Mouse (Mus musculus) left cerebral cortex, adult 18-20 months (tissue): Measurements from ENCODE around the gene Pnkd. TPM values are rescaled to one million over a fixed set of nuclear protein-coding genes. Genes with fewer than 3 reads are reported as not detected.

Experiments used
- DNase-seq, 2 experiments: peaks; one replicate each; pipeline ENCODE4 v3.0.0; 2021 to 2022; ENCODE audit warnings: low spot score in 2 of 2, mixed read lengths in 1 of 2
- long read RNA-seq, 2 experiments: library from polyadenylated mRNA; stranded (forward); transcript quantifications; one replicate each; pipeline ENCODE4 v2.0.0; 2021
- total RNA-seq, 2 experiments: library from RNA; stranded (reverse); gene quantifications; 2 replicates each; pipeline ENCODE4 v1.2.3; 2021

Pnkd gene
- total RNA-seq, result 100 to 1,000 TPM; 179 TPM
- long read RNA-seq, experiment 1, transcript Pnkd-202 (9 exons, 2,859 nt), result minor isoform, 41 of 269 reads
- long read RNA-seq, experiment 1, transcript Pnkd-204 (3 exons, 740 nt), result minor isoform, 33 of 269 reads
- long read RNA-seq, experiment 1, transcript Pnkd-201 (10 exons, 2,937 nt), result major isoform, 145 of 269 reads
- long read RNA-seq, experiment 1, partial matches to known transcripts, result 35 of 269 reads
- long read RNA-seq, experiment 1, other reads (novel, unspliced or antisense), result 11 of 269 reads
- long read RNA-seq, experiment 2, transcript Pnkd-201 (10 exons, 2,937 nt), result major isoform, 72 of 175 reads
- long read RNA-seq, experiment 2, transcript Pnkd-202 (9 exons, 2,859 nt), result minor isoform, 28 of 175 reads
- long read RNA-seq, experiment 2, transcript Pnkd-204 (3 exons, 740 nt), result minor isoform, 38 of 175 reads
- long read RNA-seq, experiment 2, partial matches to known transcripts, result 28 of 175 reads
- long read RNA-seq, experiment 2, other reads (novel, unspliced or antisense), result 6 of 175 reads

GRCm38 (mm10) chr1:74284543-74285160 is at the start of gene Pnkd, which contains the start of gene Aamp:
Gene Pnkd (plus strand): TSS chr1:74284930.
Gene Aamp (minus strand): TSS chr1:74284738.
- DNase-seq, result peak; percentile 98 to 100

- DNase-seq, result peak; percentile 96 to 98
Observed at GRCm38 (mm10) chr1:74235938-74236589, 48.7 kb upstream of the Pnkd start, which contains the start of gene Arpc2. Gene Arpc2 (plus strand): TSS chr1:74236084.

GRCm38 (mm10) chr1:74236590-74237317 is 48.0 kb upstream of the Pnkd start:
- peak; percentile 36 to 38 for DNase-seq

- no peak for DNase-seq
Observed at GRCm38 (mm10) chr1:74237671-74238070, 47.1 kb upstream of the Pnkd start.

- no peak for DNase-seq
Observed at GRCm38 (mm10) chr1:74238136-74238535, 46.6 kb upstream of the Pnkd start.

- no peak for DNase-seq
Observed at GRCm38 (mm10) chr1:74239162-74239561, 45.6 kb upstream of the Pnkd start.

- DNase-seq, result peak; percentile 46 to 47
Observed at GRCm38 (mm10) chr1:74239618-74240017, 45.1 kb upstream of the Pnkd start.

GRCm38 (mm10) chr1:74240311-74240710 is 44.4 kb upstream of the Pnkd start:
- DNase-seq, result peak; percentile 83 to 89

GRCm38 (mm10) chr1:74240832-74241231 is 43.9 kb upstream of the Pnkd start:
- DNase-seq, result no peak

- no peak for DNase-seq
Observed at GRCm38 (mm10) chr1:74245525-74245924, 39.2 kb upstream of the Pnkd start.

- no peak for DNase-seq
Observed at GRCm38 (mm10) chr1:74248799-74249198, 35.9 kb upstream of the Pnkd start.

- no peak for DNase-seq
Observed at GRCm38 (mm10) chr1:74249331-74249980, 35.3 kb upstream of the Pnkd start.

- no peak for DNase-seq
Observed at GRCm38 (mm10) chr1:74250096-74250495, 34.6 kb upstream of the Pnkd start.

- no peak for DNase-seq
Observed at GRCm38 (mm10) chr1:74255704-74256345, 28.9 kb upstream of the Pnkd start.

GRCm38 (mm10) chr1:74256782-74257181 is 27.9 kb upstream of the Pnkd start:
- no peak for DNase-seq

- no peak for DNase-seq
Observed at GRCm38 (mm10) chr1:74262510-74262909, 22.2 kb upstream of the Pnkd start.

GRCm38 (mm10) chr1:74268750-74269149 is 16.0 kb upstream of the Pnkd start:
- DNase-seq, result no peak

GRCm38 (mm10) chr1:74271659-74272058 is 13.1 kb upstream of the Pnkd start:
- no peak for DNase-seq

- DNase-seq, result no peak
Observed at GRCm38 (mm10) chr1:74275015-74275414, 9.7 kb upstream of the Pnkd start.

- DNase-seq, result no peak
Observed at GRCm38 (mm10) chr1:74277041-74277440, 7.7 kb upstream of the Pnkd start.
